Mouse (Mus musculus) adrenal gland, postnatal 4 days (tissue): ENCODE results near the gene Setd5. TPM values are rescaled to one million over a fixed set of nuclear protein-coding genes. Genes with fewer than 3 reads are reported as not detected.

Source experiments
- DNase-seq, 2 experiments: peaks; one replicate each; pipeline ENCODE4 v3.0.0; 2021 to 2022; ENCODE audit warnings: low spot score in 2 of 2, mixed read lengths in 2 of 2
- total RNA-seq, 2 experiments: library from RNA; stranded (reverse); gene quantifications; 2 replicates each; pipeline ENCODE4 v1.2.3; 2021

Setd5 gene
- total RNA-seq, 2 experiments from 2014 or later: 148 to 151 TPM

- DNase-seq: no peak
These were observed 32.8 kb downstream of the Setd5 start for GRCm38 (mm10) chr6:113109956-113110355.

GRCm38 (mm10) chr6:113120806-113121205 is 43.6 kb downstream of the Setd5 start:
- DNase-seq: no peak

- no peak for DNase-seq
These were observed 56.2 kb downstream of the Setd5 start for GRCm38 (mm10) chr6:113133360-113133759.

GRCm38 (mm10) chr6:113141389-113142094 is 64.4 kb downstream of the Setd5 start:
- DNase-seq: no peak

- no peak for DNase-seq
These were observed 67.6 kb downstream of the Setd5 start for GRCm38 (mm10) chr6:113144764-113145163.

- DNase-seq: no peak
These were observed 68.1 kb downstream of the Setd5 start for GRCm38 (mm10) chr6:113145249-113145648.

- DNase-seq: no peak
These were observed 76.9 kb downstream of the Setd5 start for GRCm38 (mm10) chr6:113154071-113154470.

GRCm38 (mm10) chr6:113154886-113155285 is 77.7 kb downstream of the Setd5 start:
- DNase-seq: no peak

- DNase-seq: no peak
These were observed 78.9 kb downstream of the Setd5 start for GRCm38 (mm10) chr6:113156064-113156463.

GRCm38 (mm10) chr6:113160106-113160505 is 82.9 kb downstream of the Setd5 start:
- no peak for DNase-seq

- no peak for DNase-seq
These were observed 84.8 kb downstream of the Setd5 start for GRCm38 (mm10) chr6:113161982-113162381.

- no peak for DNase-seq
These were observed 86.3 kb downstream of the Setd5 start for GRCm38 (mm10) chr6:113163513-113163912.

- peak in 1 of 2 experiments; percentile 72 for DNase-seq
These were observed 89.6 kb downstream of the Setd5 start for GRCm38 (mm10) chr6:113166661-113167251.

- DNase-seq: no peak
These were observed 91.3 kb downstream of the Setd5 start for GRCm38 (mm10) chr6:113168316-113168975.

GRCm38 (mm10) chr6:113169852-113170251 is 92.7 kb downstream of the Setd5 start:
- DNase-seq: no peak

- DNase-seq: no peak
These were observed 93.5 kb downstream of the Setd5 start for GRCm38 (mm10) chr6:113170651-113171050.

GRCm38 (mm10) chr6:113172011-113172410 is 94.8 kb downstream of the Setd5 start:
- DNase-seq: no peak

- peak in 1 of 2 experiments; percentile 62 for DNase-seq
These were observed 95.4 kb downstream of the Setd5 start for GRCm38 (mm10) chr6:113172568-113172967.

- DNase-seq: no peak
These were observed 98.3 kb downstream of the Setd5 start for GRCm38 (mm10) chr6:113175469-113175868.

- no peak for DNase-seq
These were observed 99.4 kb downstream of the Setd5 start for GRCm38 (mm10) chr6:113176613-113177012.

- no peak for DNase-seq
These were observed 101.4 kb downstream of the Setd5 start for GRCm38 (mm10) chr6:113178286-113179194.
